Mouse (Mus musculus) urinary bladder, adult 18-20 months (tissue): ENCODE measurements around the gene Adam12.

Source experiments
- DNase-seq, 2 experiments: peaks; one replicate each; pipeline ENCODE4 v3.0.0; 2022; ENCODE audit warnings: low spot score in 2 of 2, mixed read lengths in 2 of 2

The Adam12 gene

GRCm38 (mm10) chr7:134150305-134150704 lies 81.6 kb downstream of the Adam12 start:
- DNase-seq: no peak

- no peak for DNase-seq
Observed at GRCm38 (mm10) chr7:134149351-134149750, 82.6 kb downstream of the Adam12 start.

GRCm38 (mm10) chr7:134147561-134147960 lies 84.4 kb downstream of the Adam12 start:
- no peak for DNase-seq

- DNase-seq: no peak
Observed at GRCm38 (mm10) chr7:134146821-134147220, 85.1 kb downstream of the Adam12 start.

GRCm38 (mm10) chr7:134144111-134144510 lies 87.8 kb downstream of the Adam12 start:
- no peak for DNase-seq

GRCm38 (mm10) chr7:134139291-134139949 lies 92.5 kb downstream of the Adam12 start:
- no peak for DNase-seq

GRCm38 (mm10) chr7:134132323-134132722 lies 99.6 kb downstream of the Adam12 start:
- DNase-seq: no peak

GRCm38 (mm10) chr7:134128087-134128522 lies 103.8 kb downstream of the Adam12 start:
- DNase-seq: no peak

- DNase-seq: no peak
Observed at GRCm38 (mm10) chr7:134121397-134121796, 110.5 kb downstream of the Adam12 start.

- DNase-seq: no peak
Observed at GRCm38 (mm10) chr7:134115438-134115837, 116.5 kb downstream of the Adam12 start.

- DNase-seq: no peak
Observed at GRCm38 (mm10) chr7:134114311-134115188, 117.4 kb downstream of the Adam12 start.

- DNase-seq: no peak
Observed at GRCm38 (mm10) chr7:134113829-134114228, 118.1 kb downstream of the Adam12 start.

GRCm38 (mm10) chr7:134110116-134110515 lies 121.8 kb downstream of the Adam12 start:
- no peak for DNase-seq

- no peak for DNase-seq
Observed at GRCm38 (mm10) chr7:134107849-134108248, 124.1 kb downstream of the Adam12 start.

- DNase-seq: no peak
Observed at GRCm38 (mm10) chr7:134099010-134099409, 132.9 kb downstream of the Adam12 start.

GRCm38 (mm10) chr7:134097861-134098260 lies 134.1 kb downstream of the Adam12 start:
- DNase-seq: no peak

- DNase-seq: no peak
Observed at GRCm38 (mm10) chr7:134093871-134094270, 138.1 kb downstream of the Adam12 start.

GRCm38 (mm10) chr7:134090764-134091163 lies 141.2 kb downstream of the Adam12 start:
- DNase-seq: no peak

GRCm38 (mm10) chr7:134090256-134090655 lies 141.7 kb downstream of the Adam12 start:
- no peak for DNase-seq

GRCm38 (mm10) chr7:134088548-134089347 lies 143.2 kb downstream of the Adam12 start:
- DNase-seq: no peak

GRCm38 (mm10) chr7:134085396-134085795 lies 146.6 kb downstream of the Adam12 start:
- DNase-seq: no peak

GRCm38 (mm10) chr7:134084926-134085325 lies 147.0 kb downstream of the Adam12 start:
- DNase-seq: no peak
